Mouse (Mus musculus) embryo, embryonic 11 days (tissue): ENCODE measurements at regions not wholly inside any gene's neighbourhood (a gene's known extent, or its start where the extent isn't known, plus 50 kb on each side); places are given as distances from the start of the nearest gene placed in this dataset.
A peak's percentile ranks its signal among the peaks of the same experiment; 100 is the strongest.

Experiments
- DNase-seq: peaks from one replicate; pipeline ENCODE4 v3.0.0-alpha.2; 2015

DNA sequence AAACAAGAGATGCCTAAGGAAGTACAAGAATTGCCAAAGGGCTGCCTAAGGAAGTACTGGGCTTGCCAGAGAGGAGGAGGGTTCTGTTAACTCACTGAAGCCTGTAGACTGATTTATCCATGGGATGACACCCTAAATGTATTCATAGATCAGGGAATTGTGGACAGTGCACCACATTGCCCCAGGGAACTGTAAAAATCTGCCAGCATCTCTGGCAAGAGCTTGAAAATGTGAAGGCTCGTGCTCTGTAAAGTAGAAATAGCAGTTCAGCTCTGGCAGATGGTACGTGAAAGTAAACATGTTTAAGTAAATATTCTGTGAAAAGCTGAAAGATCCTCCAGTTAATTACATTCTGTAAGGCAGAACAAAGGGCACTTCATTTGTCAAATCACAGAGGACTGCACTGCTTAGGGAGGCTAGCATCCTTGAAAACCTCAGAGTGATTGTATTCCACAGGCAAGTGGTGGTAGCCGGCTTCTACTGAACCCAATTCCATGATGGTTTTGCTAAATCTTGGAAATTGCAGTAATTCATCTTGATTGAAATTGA, 445.9 kb upstream of the Grin3a start:
- no peak for DNase-seq

DNA sequence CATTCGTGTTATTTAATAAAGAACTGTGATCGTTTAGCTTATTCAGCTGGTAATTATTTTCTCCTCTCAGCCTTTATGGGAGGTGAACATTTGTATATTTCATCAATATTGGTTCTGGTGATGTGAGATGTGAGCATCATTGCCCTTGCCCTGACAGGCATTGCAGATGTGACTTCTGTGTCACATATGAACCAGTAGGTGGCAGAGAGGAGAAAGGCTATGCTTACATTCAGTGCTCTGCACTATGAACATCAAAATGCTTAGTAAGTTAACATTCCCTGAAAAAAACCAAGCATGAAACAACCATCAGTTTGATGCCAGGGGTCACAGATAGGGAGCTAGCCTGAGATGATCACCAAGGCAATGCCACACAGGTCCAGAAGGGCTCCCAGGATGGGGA, 441.1 kb upstream of the Grin3a start:
- DNase-seq = peak; percentile 20

DNA sequence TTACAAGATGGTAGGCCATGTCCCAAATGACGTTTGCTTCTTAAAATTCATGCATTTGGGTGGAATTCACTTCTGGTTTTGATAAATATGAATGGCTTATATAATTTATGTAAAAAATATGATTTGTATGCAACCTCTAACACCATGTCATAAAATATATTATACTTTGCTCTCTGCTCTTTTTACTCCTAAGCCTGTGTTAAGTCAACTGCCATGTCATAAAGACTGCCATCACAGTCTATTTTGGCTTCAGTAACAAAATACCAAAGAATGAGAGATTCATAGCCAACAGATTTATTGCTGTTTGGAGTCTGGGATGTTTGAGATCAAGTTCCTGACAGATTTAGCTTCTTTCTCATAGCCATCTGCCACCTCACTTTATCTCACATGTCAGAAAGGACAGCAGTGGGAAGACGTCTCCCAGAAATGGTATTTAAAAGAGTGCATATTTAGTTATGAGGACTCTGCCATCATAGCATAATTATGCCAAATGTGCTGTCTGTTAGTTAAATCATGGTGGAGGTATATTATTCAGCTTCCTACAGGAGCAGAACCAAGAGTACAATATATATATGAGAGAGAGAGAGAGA, 413.6 kb upstream of the Grin3a start:
- no peak for DNase-seq

DNA sequence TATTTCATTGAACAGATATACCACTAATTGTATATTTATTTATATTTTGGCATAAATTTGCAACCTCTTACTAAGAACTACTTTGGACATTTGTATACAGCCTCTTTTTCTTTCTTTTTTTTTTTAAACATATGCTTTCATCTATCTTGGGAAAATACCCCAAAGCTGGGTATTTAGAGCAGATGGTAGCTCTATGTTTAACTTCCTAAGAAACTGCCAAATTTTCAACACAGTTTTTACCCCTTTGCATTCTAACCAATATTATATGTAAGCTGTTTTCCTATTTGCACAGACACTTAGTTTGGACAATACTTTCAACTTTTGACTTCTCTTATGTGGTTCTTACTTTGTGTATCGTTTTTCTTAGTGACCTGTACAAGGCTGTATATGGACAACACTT, 396.5 kb upstream of the Grin3a start:
- no peak for DNase-seq

DNA sequence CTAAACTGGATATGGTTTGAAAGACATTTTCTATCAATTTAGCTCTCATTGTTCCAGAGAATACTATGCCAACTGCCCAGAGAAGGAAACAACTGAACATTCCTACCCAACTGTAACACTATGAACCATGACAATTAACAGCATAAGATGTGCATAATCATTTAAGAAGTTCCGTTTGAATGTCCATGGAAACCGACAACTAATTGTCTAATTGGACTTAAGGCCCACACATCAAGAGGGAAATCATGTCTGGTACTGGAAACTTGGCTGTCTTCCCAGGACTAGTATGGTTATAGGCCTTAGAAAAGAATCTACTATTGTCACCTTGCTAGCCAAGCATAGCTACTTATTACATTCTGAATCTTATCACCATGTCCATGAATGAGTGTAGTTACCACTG, 395.4 kb upstream of the Grin3a start:
- DNase-seq = no peak

DNA sequence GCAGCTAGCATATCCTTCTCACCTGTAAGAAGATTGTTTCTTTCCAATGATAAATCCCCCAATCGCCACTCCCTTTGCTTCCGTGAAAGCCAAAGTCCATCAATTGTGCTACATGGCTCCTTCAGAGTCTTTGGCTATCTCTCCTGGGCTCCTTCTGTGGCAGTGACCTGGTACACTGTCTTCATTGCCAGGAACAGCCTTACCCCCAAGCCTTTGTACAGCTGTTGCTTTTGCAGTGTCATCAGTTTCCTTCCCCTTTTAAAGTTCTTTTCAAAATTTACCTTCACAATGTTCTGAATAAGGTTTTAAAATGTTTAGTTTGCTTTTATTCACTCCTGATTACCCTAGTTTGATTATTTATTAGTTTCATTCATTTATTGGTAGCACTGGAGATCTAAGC, 393.8 kb upstream of the Grin3a start:
- no peak for DNase-seq

DNA sequence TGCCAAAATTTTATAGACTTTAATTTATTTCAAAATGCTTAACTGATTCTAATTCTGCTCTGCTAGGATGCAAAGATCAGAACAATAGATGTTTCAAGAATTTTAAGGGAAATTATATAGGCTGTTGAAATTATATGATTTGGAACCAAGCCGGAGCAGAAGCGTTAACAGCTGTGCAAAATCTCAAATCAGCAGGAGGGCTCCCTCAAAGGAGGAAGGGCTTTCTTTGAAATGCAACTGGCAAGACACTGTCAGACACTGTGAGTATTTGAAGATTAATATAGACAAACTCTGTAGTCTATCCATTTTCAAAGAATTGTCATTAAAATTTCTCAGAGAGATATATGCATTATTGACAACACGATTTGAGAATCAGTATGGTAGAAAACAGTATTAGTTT, 389.9 kb upstream of the Grin3a start:
- peak; percentile 1 for DNase-seq

DNA sequence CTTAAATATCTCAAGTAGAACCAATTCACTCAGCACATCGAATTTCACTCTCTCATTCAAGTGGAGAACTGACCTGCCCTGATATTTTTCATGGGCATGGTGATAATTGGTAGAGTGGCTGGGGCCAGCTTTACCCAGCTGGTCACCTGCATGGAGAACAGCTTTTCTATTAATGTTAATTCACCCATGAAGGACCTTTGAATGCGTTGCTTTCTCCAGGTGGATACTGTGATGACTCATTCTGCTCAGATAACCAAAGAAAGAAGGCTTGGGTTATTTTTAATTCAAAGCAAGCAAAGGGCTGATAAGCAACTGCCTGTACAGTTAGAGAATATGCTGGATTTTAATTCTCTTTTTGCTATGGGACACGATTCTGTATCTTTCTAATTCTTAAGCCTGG, 357.8 kb upstream of the Grin3a start:
- no peak for DNase-seq

DNA sequence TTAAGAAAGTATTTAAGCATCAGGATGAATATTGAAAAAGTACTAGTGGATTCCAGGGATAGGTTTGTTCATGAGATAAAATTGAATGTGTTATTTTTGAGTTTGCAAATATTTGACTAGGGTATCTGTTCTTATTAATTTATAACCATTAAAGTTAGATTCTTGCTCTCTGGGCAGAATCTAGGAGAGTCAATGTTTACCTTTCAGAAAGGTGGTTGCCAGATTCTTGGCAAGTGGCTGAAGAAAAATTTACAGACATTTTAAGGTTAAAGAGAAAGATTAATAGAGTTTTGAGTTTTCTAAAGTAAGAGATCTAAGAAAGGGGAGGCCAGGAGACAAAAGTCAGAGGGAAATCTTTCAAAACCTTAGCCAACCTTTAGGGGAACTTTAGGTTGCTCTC, 331.7 kb upstream of the Grin3a start:
- no peak for DNase-seq

DNA sequence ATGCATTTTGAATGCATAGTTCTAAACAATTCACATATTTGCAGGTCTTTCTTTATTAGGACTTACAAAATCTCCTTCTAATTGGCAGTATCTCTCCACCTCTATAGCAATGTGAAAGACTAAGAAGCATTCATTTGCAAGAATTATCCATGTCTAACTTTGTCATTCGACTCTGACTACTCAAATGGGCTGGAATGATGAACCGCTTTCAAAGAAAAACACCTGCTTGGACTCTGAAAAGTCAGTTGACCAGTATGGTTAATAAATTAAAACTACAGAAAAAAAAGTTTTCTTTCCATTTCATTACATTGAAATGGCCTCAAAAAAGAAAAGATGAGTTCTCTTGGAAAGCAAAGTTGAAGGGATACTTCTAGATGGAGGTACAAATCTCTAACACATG, 331.1 kb upstream of the Grin3a start:
- DNase-seq = no peak

DNA sequence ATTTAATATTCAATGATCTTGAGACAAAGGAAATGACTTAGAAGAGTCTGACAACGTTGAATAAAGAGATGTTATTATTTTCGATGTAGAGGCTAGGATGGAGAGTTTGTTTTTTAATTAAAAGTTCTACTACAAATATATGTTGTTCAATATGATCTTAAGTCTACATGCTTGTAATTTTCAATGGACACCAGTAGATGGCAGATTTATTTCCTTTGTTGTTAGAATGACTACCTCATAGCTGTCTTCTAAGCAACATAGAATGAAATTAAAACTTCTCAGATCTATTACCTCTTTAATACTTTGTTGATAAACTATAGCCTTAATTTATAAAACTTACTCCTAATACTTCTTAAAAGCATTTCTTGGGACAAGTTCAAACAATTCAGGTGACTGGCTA, 315.3 kb upstream of the Grin3a start:
- DNase-seq = no peak

DNA sequence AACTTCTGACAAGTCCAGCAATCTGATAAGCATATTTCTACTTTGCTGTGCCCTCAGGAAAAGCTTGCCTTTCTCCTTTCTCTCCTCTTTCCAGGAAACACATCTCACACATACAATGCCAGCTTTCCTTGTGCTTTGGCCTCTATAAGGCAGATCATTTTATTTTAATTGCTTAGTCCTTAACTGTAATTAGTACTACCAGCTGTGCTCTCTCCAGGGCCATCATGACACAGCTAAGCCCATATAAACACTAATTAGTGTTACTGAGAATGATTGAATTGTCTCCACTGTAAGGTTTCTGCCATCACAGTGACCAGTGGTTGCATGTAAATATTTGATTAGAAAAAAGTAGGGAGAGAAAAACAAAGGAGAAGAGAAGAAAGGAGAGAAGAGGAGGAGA, 300.4 kb upstream of the Grin3a start:
- no peak for DNase-seq

DNA sequence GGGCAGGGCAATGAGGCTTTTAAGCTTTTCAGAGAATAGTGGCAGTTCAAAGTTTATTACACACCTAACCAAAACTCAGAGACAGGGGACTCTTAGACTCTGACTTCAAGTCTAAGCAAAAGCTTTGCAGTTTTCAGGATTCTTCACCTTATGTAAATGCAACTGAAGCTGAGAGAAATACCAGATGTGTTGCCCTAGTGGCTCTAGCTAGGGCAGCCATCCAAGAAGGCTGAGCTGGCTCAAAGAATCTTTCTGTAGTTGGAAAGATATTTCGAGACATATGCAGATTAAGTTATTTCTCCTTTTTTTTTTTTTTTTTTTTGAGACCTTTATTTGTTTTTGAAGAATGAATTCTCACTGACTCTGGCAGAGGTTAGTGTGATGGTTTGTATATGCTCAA, 284.7 kb upstream of the Grin3a start:
- DNase-seq = no peak

DNA sequence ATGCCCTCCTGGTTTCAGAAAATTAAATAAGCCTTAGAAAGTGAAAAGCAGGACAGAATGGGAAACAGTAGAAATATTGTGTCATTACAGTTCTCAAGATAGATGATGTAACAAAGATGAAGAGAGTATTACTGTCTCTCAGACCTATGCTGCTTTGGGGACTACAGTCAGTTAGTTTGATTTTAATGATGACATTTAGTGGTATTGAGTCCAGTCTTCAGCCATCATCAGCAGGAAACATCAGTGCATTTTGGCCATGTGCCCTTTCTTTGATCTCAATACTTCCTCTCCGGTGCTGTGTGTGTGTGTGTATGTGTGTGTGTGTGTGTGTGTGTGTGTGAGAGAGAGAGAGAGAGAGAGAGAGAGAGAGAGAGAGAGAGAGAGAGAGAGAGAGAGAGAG, 261.0 kb upstream of the Grin3a start:
- DNase-seq = no peak

DNA sequence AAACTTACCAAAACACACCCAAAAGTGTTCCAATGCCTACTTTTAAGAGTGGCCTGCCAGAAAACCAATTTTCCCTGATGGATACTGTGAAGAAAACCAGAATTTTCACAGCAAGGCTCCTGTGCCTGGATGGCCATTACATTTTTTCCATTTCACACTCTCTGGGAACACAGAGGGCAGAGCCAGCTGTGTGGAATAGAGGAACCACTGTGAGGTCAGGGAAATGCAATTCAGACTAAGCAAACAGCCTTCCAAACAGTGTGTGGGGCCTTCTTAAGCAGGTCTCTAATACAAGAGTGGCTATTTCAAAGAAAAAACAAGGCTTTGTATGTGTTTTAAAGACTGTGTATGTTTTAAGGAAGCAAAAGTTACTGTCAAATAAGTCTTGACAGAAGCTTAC, 242.3 kb upstream of the Grin3a start:
- DNase-seq = peak; percentile 2

DNA sequence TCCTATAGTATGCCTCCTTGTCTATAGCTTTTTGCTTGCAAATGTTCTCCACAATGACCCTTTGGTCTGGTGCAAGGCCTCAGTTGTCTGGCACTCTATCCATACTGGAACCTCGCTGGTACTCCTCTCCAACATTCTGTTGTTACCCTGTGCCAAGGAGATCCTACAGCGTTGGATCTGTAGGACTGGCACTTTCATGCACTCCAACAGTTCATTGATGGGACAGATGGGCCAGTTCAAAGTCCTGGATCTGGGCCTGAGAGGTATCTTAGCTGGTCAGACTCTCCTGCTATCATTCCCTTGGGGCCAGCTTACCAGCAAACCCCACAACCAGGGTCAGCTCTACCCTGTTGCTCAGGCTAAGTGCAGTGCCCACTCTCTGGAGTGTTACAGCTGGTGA, 241.1 kb upstream of the Grin3a start:
- no peak for DNase-seq

DNA sequence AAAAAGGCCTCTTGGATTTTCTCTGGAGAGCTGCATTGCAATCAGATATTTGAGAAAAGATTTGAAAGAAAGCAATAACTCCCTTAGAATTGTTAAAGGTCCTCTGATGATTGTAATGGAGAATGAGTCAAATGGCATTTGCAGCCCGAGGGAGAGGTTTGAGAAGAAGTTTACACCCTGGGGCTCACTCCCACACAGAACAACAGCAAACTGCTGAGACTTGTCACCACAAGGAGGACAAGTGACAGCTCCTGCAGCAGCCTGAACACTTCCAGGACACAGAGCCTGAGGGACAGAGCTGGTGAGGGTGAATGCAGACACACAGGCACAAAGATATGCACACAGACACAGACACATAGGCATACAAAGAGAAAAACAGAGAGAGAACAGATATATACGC, 210.0 kb upstream of the Grin3a start:
- DNase-seq = no peak

DNA sequence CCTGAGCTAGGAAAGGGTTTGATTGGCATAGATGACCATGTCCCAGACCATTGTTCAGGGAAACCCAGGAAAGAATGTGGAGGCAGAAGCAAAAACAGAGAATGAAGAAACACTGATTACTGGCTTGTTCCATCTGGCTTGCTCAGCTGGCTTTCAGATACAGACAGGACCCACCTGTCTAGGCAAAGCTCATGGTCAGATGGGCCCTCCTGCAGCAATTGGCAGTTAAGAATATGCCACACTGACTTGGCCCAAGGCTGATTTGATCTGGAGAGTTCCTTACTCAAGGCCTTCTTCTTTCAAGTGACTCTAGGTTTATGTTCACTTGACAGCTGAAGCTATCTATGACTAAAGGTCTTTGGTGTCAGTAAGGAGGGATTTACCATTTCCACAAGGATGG, 195.9 kb upstream of the Grin3a start:
- no peak for DNase-seq

DNA sequence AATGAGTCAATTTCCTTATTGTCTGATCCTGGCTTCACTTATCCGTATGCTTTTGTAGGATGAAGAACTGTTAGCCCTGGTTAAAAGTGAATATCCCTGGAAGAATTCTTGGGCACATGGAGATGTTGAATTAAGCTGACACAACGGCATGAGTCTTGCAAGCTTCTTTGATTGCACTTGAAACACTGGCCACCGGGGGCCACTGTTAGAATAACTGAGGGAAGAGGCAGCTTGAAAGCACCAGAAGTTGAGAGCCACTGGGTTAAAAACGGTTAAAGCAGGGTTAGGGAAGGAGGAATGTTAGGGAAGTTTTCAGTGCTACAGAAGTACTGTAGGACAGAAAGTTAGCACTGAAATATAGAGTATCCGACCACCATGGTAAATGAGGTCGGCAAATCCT, 190.5 kb upstream of the Grin3a start:
- peak; percentile 39 for DNase-seq

DNA sequence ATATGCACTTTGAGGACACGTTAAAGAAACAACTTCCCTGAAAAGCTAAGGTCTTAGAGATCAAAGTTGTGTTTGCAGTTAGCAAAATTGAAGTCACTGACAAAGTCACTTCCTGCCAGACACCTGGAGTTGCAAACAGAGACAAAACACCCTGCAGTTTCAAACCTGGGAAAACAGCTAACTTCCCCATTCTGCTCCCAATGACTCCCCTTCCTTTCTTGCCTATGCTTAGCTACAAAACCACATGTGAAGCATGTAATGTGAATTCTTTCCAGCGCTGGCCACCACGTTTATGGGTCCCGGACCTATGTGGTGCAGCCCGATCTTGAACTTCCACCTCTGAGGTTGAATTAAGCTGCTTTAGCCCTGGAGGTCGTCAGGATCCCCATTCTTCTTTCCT, 179.8 kb upstream of the Grin3a start:
- no peak for DNase-seq
